Mouse (Mus musculus): Measurements from ENCODE around the gene Mmp17. TPM values are rescaled to one million over a fixed set of nuclear protein-coding genes. Genes with fewer than 3 reads are reported as not detected.

Mmp17 gene
- 0.76 TPM for polyA plus RNA-seq (2015; fragmentation: Illumina TruSeq; extraction: RNeasy Lipid Tissue Mini Kit (QIAGEN cat#74804); ENCODE audit: insufficient read depth, low replicate concordance)

GRCm38 (mm10) chr5:129583761-129584582 lies at the start of gene Mmp17:
Gene Mmp17 (plus strand): TSS chr5:129584169.

Other genes starting within 250 kb of the Mmp17 start
- 119 TPM for gene Sfswap, start 82.9 kb upstream of the Mmp17 start, polyA plus RNA-seq (2015; fragmentation: Illumina TruSeq; extraction: RNeasy Lipid Tissue Mini Kit (QIAGEN cat#74804); ENCODE audit: insufficient read depth, low replicate concordance)
- gene Zfp11, start 85.9 kb downstream of the Mmp17 start, polyA plus RNA-seq (2015; fragmentation: Illumina TruSeq; extraction: RNeasy Lipid Tissue Mini Kit (QIAGEN cat#74804); ENCODE audit: insufficient read depth, low replicate concordance), result 2.3 TPM
- gene Sept14, start 124.3 kb downstream of the Mmp17 start, polyA plus RNA-seq (2015; fragmentation: Illumina TruSeq; extraction: RNeasy Lipid Tissue Mini Kit (QIAGEN cat#74804); ENCODE audit: insufficient read depth, low replicate concordance), result not detected
- gene Mrps17, start 131.3 kb downstream of the Mmp17 start, polyA plus RNA-seq (2015; fragmentation: Illumina TruSeq; extraction: RNeasy Lipid Tissue Mini Kit (QIAGEN cat#74804); ENCODE audit: insufficient read depth, low replicate concordance), result 62.6 TPM
- gene Nipsnap2, start 140.9 kb downstream of the Mmp17 start, polyA plus RNA-seq (2015; fragmentation: Illumina TruSeq; extraction: RNeasy Lipid Tissue Mini Kit (QIAGEN cat#74804); ENCODE audit: insufficient read depth, low replicate concordance), result 36.1 TPM
- gene Psph, start 203.3 kb downstream of the Mmp17 start, polyA plus RNA-seq (2015; fragmentation: Illumina TruSeq; extraction: RNeasy Lipid Tissue Mini Kit (QIAGEN cat#74804); ENCODE audit: insufficient read depth, low replicate concordance), result 10.8 TPM